Mouse (Mus musculus) gastrocnemius, postnatal 14 days (tissue): Measurements from ENCODE around the gene Cdca3. TPM values are rescaled to one million over a fixed set of nuclear protein-coding genes. Genes with fewer than 3 reads are reported as not detected.
"Not testable (repeated sequence)": the region's sequence is repeated elsewhere in the genome, so short reads cannot be mapped to it uniquely, and the experiment has no call there.

Experiments used
- DNase-seq: peaks from one replicate; pipeline ENCODE4 v3.0.0; 2021; ENCODE audit warnings: mixed read lengths
- intact Hi-C: fragments of 180-260 bp; cut with DNase I; formaldehyde crosslinking; loops from one replicate; pipeline ENCODE4 v1.15.1; 2025; ENCODE audit warnings: low total_unique reads
- total RNA-seq, 2 experiments: library from RNA; stranded (reverse); gene quantifications; 2 replicates each; pipeline ENCODE4 v1.2.3; 2021

Cdca3 gene
- total RNA-seq, 2 experiments from 2014 or later, result 4.6 to 5.0 TPM

DNA sequence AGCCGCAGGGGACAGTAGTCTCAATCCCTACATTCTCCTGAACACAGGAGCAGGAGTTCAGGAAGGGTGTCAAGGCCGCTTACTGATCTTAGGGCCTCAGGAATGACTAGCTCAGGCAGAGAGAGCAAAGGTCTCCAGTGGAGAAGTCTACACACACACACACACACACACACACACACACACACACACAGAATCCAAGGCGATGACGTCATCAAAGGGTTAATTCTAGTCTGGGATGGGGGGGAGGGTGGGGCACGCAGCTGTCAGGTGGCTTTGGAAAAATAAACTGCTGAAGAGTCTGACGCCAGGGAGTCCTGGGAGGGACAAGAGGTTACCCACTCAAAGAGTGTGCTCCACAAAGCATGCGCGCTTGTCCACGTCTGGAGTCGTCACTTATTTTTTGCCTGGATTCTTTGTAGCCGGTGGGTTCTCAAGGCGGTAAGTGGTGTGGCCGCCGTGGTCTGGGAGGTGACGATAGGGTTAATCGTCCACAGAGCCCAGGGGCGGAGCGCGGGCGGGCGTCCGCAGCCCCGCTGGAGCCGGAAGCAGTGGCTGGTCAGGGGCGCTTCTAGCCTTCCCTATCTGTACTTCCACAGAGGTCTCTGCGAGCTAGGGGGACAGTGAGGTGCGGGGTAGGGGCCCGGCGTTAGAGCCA is 20.9 kb upstream of the Cdca3 start, which contains the start of gene Spsb2:
TSS of gene Spsb2 (plus strand) at position 304 of the 655 bp plus-strand sequence.
- DNase-seq, result peak; percentile 82
- intact Hi-C loops, result no loop called here

DNA sequence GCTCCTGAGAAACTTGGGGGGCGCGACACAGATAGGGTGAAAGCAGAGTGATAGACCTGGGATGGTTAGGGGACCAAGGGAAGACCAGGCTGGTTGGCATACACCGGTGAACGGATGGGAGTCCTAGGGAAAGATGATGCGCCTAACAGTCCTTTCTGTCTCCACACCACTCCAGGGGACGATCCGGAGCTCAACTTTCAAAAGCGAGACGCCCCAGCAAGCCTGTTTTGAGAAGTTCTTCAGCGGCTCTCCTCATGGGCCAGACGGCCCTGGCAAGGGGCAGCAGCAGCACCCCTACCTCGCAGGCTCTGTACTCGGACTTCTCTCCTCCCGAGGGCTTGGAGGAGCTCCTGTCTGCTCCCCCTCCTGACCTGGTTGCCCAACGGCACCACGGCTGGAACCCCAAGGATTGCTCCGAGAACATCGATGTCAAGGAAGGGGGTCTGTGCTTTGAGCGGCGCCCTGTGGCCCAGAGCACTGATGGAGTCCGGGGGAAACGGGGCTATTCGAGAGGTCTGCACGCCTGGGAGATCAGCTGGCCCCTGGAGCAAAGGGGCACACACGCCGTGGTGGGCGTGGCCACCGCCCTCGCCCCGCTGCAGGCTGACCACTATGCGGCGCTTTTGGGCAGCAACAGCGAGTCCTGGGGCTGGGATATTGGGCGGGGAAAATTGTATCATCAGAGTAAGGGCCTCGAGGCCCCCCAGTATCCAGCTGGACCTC is 20.1 kb upstream of the Cdca3 start:
- intact Hi-C loops, result no loop called here
- DNase-seq, result peak; percentile 88

DNA sequence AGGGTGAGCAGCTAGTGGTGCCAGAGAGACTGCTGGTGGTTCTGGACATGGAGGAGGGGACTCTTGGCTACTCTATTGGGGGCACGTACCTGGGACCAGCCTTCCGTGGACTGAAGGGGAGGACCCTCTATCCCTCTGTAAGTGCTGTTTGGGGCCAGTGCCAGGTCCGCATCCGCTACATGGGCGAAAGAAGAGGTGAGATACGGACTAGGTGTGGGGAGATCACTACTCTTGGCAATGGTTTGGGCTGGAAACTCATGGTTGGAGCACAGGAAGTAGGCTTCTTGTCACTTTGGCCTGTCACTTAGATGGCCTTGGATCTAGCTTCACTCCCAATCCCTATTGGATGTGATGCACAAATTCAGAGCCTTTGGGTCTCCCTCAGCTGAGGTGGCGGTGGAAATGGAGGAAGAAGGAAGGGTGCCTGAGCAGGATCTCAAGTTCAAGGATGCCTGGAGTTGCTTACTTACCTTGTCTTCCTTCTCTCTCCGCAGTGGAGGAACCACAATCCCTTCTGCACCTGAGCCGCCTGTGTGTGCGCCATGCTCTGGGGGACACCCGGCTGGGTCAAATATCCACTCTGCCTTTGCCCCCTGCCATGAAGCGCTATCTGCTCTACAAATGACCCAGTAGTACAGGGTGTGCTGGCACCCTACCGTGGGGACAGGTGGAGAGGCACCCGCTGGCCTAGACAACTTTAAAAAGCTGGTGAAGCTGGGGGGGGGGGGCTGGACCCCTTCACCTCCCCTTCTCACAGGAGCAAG is 19.4 kb upstream of the Cdca3 start:
- DNase-seq, result no peak

DNA sequence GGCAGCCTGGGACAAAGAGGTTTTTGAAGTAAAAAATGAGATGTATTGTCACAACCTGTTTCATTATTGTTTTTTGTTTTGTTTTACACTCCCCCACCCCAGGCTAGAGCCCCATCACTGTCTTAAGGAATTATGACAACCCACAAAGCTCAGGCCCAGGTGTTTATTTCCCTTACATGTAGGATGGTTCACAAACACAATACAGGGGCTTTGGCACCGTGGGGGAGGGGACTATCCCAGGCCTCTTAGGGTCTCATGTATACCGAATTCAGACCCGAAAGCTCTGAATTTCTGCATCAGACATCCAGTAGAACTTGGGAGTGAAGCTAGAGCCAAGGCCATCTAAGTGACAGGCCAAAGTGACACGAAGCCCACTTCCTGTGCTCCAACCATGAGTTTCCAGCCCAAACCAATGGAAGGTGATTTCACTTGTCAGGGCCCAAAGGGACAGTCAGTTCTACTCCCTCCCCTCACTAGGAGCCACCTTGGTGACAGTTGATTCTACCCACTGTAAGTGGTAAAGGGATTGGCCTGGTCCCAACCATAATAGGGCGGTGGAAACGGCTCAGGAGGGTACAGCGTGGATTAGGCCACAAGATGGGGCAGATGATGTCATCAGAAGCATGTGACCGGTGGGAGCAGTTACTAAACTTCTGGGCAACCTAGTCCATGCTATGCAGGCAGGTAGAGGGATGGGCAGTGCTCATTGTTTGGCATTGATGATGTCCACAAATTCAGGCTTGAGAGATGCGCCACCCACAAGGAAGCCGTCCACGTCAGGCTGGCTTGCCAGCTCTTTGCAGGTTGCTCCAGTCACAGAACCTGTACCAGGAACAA is 18.6 kb upstream of the Cdca3 start:
- intact Hi-C loops, DNase-seq: not testable (repeated sequence)

More for the DNA sequence above, 19.4 kb upstream of the Cdca3 start:
- intact Hi-C loops, result no loop called here

DNA sequence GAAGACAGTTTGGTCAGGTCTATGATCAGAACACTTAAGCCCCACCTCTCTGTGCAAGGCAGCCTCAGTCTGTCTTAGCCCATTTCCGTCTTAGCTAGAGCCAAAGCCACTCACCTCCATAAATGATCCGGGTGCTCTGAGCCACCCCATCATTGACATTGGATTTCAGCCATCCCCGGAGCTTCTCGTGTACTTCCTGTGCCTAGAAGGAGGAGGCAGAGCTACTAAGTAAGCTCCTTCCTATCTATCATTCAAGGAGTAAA is 18.0 kb upstream of the Cdca3 start:
- no peak for DNase-seq
- intact Hi-C loops, result no loop called here

DNA sequence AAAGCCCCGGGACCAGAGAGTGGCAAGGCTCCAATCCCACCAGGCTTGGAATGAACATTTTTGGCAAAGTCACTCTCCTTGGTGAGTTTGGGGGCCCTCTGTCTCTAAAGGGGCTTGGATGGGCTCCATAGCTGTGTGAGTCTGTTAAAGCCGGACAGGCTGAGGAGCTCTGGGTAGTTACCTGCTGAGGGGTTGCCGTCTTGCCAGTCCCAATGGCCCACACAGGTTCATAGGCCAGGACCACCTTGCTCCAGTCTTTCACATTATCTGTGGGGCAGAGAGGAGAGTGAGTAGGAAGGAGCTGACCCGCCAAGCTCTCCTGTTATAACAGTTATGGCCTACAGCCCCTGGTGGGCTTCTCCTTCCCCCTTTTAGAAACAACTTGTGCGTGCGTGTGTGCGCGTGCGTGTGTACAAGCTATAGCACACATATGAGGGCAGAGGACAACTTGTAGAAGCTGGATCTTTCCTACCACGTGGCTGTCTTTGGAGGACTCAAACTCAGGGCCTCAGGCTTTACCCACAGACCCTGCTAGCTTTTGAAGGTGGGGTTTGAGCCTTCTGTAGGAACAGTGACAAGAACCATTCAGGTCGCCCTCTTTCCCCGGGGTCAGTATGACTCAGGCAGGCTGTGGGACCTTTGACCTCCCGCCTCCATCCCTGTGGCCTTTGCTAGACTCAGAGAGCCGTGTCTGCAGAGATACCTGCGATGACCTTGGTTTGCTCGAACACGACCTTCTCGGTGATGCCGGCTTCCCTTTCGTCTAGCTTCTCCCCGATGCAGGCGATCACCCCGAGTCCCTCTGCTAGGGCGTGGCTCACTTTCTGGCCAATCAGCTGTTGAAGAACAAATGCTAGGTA is 17.4 kb upstream of the Cdca3 start:
- intact Hi-C loops, result no loop called here

DNA sequence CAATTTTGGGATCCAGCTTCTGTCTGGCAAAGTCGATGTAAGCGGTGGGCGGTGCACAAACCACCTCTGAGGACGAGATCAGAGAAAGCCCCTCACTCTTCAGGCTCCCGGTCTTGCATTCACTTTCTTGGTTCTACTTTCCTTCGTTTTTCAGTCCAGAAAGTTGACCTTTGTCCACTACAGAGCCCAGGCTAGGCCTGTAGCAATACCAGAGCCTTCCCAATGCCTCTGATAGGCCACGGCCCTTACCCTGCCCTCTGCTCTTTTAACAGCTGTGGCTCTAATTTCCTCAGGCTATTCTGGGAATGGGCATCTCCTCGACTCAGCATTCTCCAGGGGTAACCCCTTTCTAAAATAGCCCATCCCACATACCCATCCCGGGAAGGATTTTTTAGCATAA is 16.5 kb upstream of the Cdca3 start:
- DNase-seq, result no peak
- intact Hi-C loops, result no loop called here

More for the DNA sequence above, 17.4 kb upstream of the Cdca3 start:
- DNase-seq, result no peak

DNA sequence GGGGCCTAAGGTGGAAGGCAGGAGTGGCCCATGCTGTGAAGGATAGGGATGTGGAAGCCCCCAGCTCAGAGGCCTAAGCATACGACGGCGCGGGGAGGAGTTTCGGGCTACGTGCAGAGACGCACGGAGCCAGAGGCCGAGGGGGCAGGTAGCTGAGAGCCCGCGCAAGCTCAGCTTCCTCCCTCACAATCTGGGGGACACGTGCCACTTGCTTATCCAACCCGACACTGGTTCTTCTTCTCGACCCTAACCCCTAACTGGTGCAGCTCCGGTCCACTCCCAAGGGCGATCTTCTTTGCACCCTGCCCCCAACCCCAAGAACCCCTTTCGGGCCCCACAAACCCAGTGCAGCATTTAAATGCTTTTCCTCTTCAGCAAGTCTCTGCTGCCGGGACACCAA is 15.9 kb upstream of the Cdca3 start:
- intact Hi-C loops, result no loop called here
- DNase-seq, result peak; percentile 74

DNA sequence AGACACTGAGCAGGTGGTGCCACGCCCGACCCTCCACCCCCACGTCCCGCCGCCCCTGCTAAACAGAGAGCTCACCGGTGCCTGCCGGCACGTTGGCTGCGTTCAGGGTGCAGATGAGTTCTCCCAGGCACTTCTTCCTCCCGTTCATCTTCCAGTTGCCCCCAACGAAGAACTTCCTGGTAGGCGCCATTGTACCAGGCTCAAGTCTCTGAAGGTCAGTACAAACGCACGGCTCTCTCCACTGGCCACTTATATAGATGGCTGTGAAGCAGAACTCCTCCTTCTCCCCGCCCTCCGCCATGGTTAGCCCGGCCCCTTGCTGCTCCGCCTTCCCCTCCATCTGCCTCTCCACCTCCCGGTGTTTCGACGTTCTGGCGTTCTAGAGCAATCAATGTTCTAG is 15.4 kb upstream of the Cdca3 start, which contains the start of gene Tpi1:
TSS of gene Tpi1 (minus strand) at position 364 of the 400 bp plus-strand sequence.
- intact Hi-C loops, result no loop called here
- peak; percentile 93 for DNase-seq

DNA sequence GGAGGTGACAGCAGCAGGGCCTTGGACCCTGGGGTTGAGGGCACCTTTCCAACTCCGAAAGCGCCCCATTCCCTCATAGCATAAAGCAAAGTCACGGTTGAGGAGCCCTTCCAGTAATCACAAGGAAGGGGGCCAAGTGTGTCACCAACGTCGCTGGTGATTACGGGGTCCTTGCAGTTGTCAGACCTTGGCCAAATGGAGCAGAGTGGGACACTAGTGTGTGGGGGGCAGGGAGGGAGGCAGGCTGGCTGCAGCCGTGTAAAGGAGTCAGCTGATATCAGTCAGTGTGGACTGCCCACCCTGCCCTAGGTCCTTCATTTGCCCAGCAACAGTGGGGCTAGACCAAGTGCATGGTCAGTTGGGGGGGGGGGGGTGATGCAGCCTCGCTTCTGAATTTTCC is 14.9 kb upstream of the Cdca3 start:
- DNase-seq, result no peak
- intact Hi-C loops, result no loop called here

DNA sequence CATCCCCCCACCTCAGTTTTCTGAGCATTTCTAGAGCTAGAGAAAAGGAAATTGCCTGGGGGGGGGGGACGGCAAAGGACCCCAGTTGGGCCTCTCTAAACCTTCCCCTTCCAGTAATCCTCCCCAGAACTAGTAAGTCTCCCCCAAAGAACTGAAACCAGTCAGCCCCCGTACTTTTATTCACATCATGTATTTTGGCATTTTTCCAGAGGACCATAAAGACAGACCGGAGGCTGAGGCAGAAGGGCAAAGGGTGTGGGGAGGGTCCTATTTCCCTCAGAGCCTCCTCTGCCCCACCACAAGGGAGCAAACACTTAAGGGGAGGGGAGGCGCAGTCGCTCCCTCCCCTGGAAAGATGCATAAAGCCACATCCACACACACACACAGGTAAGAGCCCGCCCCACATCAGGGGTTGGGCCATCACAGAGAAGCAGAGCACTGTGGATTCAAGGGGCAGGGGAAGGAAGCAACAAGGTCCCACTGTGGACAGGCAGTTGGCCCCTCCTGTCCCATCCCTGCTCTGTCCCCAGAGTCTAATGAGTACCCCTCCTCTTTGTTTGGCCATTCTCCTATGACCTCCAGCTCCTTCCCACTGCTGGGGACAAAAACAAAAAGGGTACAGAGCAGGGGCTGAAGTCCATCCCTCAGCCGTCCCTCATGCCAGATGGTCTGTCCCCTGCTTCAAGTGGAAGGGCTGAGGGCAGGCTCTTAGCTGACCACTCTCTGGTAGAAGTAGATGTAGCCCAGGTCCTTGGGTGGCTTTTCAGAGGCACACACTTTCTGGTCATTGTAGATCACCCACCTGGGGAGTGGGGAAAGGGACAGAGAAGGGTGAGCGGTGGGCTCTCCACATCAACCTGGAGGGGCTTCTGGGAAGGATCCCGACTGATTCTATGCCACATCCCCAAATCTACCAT is 14.2 kb upstream of the Cdca3 start:
- intact Hi-C loops, result no loop called here
- no peak for DNase-seq

DNA sequence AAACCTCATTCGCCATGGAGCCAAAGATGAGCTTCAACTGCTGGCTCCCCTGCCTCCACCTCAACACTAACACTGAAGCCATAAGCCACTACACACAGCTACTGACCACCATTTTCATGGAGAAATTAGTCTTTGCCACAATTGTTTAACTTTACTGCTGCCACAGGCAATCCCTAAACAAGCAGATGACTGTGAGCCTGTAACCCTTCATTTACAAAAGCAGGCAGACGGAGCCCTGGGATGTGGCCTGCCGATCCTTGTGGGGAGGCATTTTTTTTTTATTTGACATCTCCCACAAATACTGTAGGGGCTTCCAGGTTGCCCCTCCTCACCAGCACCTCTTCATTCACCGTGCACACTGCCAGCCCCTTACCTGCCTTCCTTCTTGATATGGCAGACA is 12.7 kb upstream of the Cdca3 start:
- intact Hi-C loops, result no loop called here
- no peak for DNase-seq

DNA sequence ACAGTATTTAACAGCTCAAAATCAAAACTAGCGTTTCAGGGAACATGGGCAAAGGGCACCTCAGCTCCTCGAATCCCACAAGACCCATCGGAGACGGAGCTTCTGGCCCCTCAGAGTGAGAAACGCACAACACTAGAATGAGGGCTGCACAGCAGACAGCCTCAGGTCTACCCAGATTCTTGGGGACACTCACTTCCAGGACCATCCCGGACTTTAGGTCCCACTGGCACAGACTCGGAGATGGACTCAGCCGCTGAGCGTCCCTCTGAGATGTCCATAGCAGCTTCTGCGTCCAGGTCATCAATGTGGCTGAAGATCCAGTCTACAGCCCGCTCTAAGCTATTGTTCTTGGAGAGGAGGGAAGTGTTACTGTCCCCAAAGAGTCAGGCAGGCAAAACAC is 12.2 kb upstream of the Cdca3 start:
- no peak for DNase-seq

DNA sequence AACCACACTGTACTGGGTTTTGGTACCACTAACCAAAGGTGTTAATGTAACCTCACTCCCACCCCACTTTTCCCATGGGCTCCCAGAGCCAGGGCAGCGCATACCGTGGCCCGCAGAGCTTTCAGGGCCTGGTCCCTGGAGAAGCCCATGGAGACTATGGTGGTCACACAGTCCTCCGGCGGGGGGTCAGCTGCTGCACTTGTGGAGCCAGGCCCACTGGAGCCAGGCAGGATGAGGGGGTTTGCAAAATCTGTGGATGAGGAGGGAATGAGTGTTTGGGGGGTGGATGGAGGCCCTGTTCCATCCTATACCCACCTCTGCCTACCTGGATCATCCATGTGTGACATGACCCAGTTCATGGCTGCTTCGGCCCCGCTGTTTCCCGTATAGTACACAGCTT is 11.8 kb upstream of the Cdca3 start:
- intact Hi-C loops, result no loop called here
- no peak for DNase-seq

More for the DNA sequence above, 12.2 kb upstream of the Cdca3 start:
- intact Hi-C loops, result no loop called here

DNA sequence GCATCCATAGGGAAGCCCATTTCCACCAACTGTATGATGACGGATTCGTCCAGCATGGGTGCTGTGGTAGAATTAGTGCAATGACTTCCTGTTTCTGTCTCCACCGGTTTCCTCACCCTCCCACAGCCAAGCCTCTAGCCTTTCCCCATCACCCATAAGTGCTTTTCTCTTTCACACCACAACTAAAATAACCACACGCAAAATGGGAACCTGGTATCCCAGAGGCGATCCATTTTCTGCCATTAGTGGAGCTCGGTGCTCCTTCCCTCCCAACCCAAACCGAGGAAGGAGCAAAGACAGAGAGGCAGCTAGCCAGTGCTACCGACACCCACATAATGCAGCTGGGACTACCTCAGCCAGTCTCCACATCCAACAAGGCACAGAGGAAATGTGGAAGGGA is 11.4 kb upstream of the Cdca3 start:
- no peak for DNase-seq
- intact Hi-C loops, result no loop called here

DNA sequence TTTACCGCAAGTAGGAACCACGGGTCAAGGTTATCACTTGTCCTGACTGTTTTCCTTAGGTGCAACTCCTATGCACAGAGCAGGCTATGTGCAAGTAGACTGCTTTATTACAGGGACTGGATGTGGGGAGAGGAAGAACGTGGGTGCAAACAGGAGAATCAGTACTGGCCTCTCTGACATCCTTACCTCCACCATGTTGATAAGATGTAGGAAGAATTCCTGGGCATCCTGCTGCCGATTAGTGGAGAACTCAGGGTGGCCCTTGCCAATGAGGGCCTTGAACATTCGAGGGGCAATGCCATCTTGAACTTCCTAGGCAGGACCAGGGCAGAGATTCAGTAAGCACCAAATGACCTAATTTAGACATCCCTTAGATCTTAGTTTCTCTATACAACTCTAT is 8.5 kb upstream of the Cdca3 start:
- intact Hi-C loops, result no loop called here
- no peak for DNase-seq

DNA sequence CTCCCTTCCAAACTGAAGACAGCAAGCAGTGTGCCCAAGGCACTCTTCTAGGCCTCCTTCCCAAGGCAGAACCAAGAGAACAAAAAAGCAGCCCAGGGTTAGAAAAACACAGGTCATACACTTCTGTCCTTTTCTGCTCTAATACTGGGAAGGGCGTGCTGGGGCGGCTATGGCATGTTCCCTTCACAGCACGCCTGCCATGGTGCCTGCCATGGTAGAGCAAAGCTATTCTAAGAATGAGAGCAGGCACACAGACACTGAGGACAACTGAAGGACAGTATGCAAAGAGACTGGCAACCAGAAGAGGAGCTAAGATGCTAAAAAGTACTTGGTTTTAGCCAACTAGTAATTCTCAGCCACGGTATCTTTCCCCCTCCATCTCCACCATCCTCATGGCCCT is 7.3 kb upstream of the Cdca3 start:
- intact Hi-C loops, result no loop called here
- peak; percentile 1 for DNase-seq

DNA sequence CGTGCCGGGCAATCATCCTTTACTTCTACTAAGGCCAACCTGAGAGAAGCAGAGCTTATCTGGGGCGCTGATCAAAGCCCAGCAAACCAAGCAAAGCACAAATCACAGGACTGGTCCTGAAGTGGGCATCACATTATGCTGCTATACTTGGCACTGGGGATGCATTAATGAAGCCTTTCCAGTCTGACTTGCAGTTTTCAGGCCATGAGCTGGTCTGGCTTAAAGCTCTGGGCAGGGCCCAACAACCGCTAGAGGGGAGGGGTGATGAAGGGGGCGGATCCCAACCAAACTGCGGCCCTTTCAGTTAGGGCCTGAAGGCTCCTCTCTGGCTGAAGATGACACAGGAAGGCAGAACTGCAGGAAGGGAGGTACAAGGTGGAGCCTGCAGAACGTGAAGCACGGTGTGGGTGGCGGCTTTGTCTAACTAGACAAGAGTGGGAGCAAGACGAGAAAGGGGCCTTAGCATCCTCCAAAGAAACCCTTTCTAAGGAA is 1.2 kb upstream of the Cdca3 start:
- DNase-seq, result peak; percentile 52
- intact Hi-C loops, result no loop called here
